In genomic region chr3:121489462-121490118, GRCm38 (mm10) we compare ENCODE assay signal across 10 mouse cellular contexts. TPM values are rescaled to one million over a fixed set of nuclear protein-coding genes. Genes with fewer than 3 reads are reported as not detected.
DNase-seq lines count a peak whose midpoint lies in the region; ATAC-seq and TF ChIP-seq lines count a peak whose summit lies in the region.
"Had no signal": no experiment of that assay in that cellular context is flagged by ENCODE, and none has a peak within 500 bp of the region (broad histone marks: within the 10 kb centered on the region; RNA-seq: fewer than 3 reads in every experiment).

No protein-coding gene starts in this region.

- intact Hi-C loops in heart, postnatal 14 days (cut with DNase I) = no loop called here

- no peak overlapping the region for H3K4me2 ChIP-seq in heart, postnatal 0 days (ENCODE audit: low read depth, low read length)
- no peak overlapping the region; the same call in 1 of the 2 replicates for H3K4me2 ChIP-seq in forebrain, embryonic 12.5 days
- H3K4me2 ChIP-seq in midbrain, embryonic 16.5 days (ENCODE audit: low read length) = no peak overlapping the region; the same call in 1 of the 2 replicates

- no peak overlapping the region for H3K9ac ChIP-seq in heart, postnatal 0 days (replicated peaks; ENCODE audit: low read depth, low read length)
- 0 out of 2 replicates have a peak overlapping the region, but pooled peaks have one; percentile 4 for H3K9ac ChIP-seq in forebrain, embryonic 12.5 days
- H3K9ac ChIP-seq in midbrain, embryonic 16.5 days (ENCODE audit: low read depth, low read length) = no peak overlapping the region

- H3K27ac ChIP-seq in heart, postnatal 0 days (ENCODE audit: low read depth) = peak overlapping the region; percentile 21
- 0 out of 2 replicates have a peak overlapping the region, but pooled peaks have one; percentile 21 for H3K27ac ChIP-seq in forebrain, embryonic 12.5 days
- peak overlapping the region; percentile 34; the same call in 1 of the 2 replicates for H3K27ac ChIP-seq in midbrain, embryonic 16.5 days (ENCODE audit: low read length)

- DNase-seq in heart, postnatal 0 days (ENCODE audit: low spot score) = peak; percentile 32
- DNase-seq in heart, postnatal 14 days = no peak
- peak; percentile 29 to 39 for DNase-seq in layer of hippocampus, adult 8-10 months (ENCODE audit: low spot score in 2 of 2)
- DNase-seq in urinary bladder, adult 2 months (ENCODE audit: low spot score) = no peak
- no peak for DNase-seq in thymus, postnatal 0 days (ENCODE audit: low spot score)
- DNase-seq in yolk sac, embryonic 10.5 days (ENCODE audit: low spot score) = no peak

- WGBS in heart, postnatal 0 days = 56% methylated on average over 12 of the region's 12 CpGs
- 41% methylated on average over 12 of the region's 12 CpGs for WGBS in forebrain, embryonic 12.5 days
- 30% methylated on average over 12 of the region's 12 CpGs for WGBS in midbrain, embryonic 16.5 days

- H3K27me3 ChIP-seq in heart, postnatal 0 days (ENCODE audit: control insufficient read depth, insufficient read depth, low read length) = no peaks in the 10 kb centered on the region
- 0 out of 2 replicates have a peak, but pooled peaks cover 3% of the 10 kb centered on the region for H3K27me3 ChIP-seq in forebrain, embryonic 12.5 days
- H3K27me3 ChIP-seq in midbrain, embryonic 16.5 days (ENCODE audit: control insufficient read depth, insufficient read depth, low read depth, low read length) = no peaks in the 10 kb centered on the region

- no peak for TF ChIP-seq CTCF in heart, postnatal 0 days (IDR thresholded peaks at IDR 0.05; ENCODE audit: low read depth)

- no peaks in the 10 kb centered on the region for H3K36me3 ChIP-seq in heart, postnatal 0 days (replicated peaks; ENCODE audit: control insufficient read depth, insufficient read depth, low read length)
- no peaks in the 10 kb centered on the region for H3K36me3 ChIP-seq in forebrain, embryonic 12.5 days (replicated peaks)
- H3K36me3 ChIP-seq in midbrain, embryonic 16.5 days (ENCODE audit: control insufficient read depth, insufficient read depth, low read length) = no peaks in the 10 kb centered on the region
- H3K36me3 ChIP-seq: G1E had no signal

- TF ChIP-seq EP300 in heart, postnatal 0 days (IDR thresholded peaks at IDR 0.05; ENCODE audit: low read depth) = no peak

- H3K9me3 ChIP-seq in heart, postnatal 0 days (replicated peaks; ENCODE audit: control insufficient read depth, low read length) = no peaks in the 10 kb centered on the region
- H3K9me3 ChIP-seq in forebrain, embryonic 12.5 days = no peaks in the 10 kb centered on the region
- no peaks in the 10 kb centered on the region for H3K9me3 ChIP-seq in midbrain, embryonic 16.5 days (replicated peaks; ENCODE audit: control insufficient read depth, low read length, poor library complexity, severe bottlenecking)
- H3K9me3 ChIP-seq: G1E had no signal

- H3K4me3 ChIP-seq in heart, postnatal 0 days (ENCODE audit: low read depth, low read length) = no peak overlapping the region
- H3K4me3 ChIP-seq in forebrain, embryonic 12.5 days (replicated peaks) = no peak overlapping the region
- no peak overlapping the region for H3K4me3 ChIP-seq in midbrain, embryonic 16.5 days (ENCODE audit: low read depth, low read length)

- peaks cover 12% of the 10 kb centered on the region for H3K4me1 ChIP-seq in heart, postnatal 0 days (ENCODE audit: control insufficient read depth, insufficient read depth)
- H3K4me1 ChIP-seq in forebrain, embryonic 12.5 days = peaks cover 28% of the 10 kb centered on the region
- H3K4me1 ChIP-seq in midbrain, embryonic 16.5 days (ENCODE audit: control insufficient read depth, insufficient read depth, low read length) = peaks cover 9% of the 10 kb centered on the region

- ATAC-seq in heart, postnatal 0 days (ENCODE audit: insufficient read depth, low read depth) = no peak
- no peak for ATAC-seq in forebrain, embryonic 12.5 days (ENCODE audit: low FRiP score)
- ATAC-seq in midbrain, embryonic 16.5 days = peak; percentile 54; the same call in 1 of the 2 replicates

RNA-seq across cellular contexts. Expression of gene Slc44a3, which starts 42.6 kb away (rescaled TPM):
- total RNA-seq in heart, postnatal 0 days (2014; rRNA removed; ENCODE audit: low replicate concordance) = 1.5 and 6.0 TPM in 2 replicates
- 0.79 and 1.3 TPM in 2 replicates for polyA plus RNA-seq in heart, postnatal 0 days (2015; fragmentation: Nextera tagmentation; extraction: Ambion mirVana)
- total RNA-seq in heart, postnatal 14 days (2021) = under 1 TPM; 0.10 to 0.24 TPM
- polyA plus RNA-seq in forebrain, embryonic 12.5 days (2016; fragmentation: Nextera tagmentation; extraction: Ambion mirVana) = 0.53 and 0.97 TPM in 2 replicates
- under 1 TPM in 2 of 4 experiments, not detected in 2; 0.27 to 0.72 TPM for total RNA-seq in layer of hippocampus, adult 8-10 months (2022)
- 1.3 and 1.4 TPM in 2 replicates for polyA plus RNA-seq in midbrain, embryonic 16.5 days (2015; fragmentation: Nextera tagmentation; extraction: Ambion mirVana)
- polyA plus RNA-seq in urinary bladder, adult 2 months (2012; rRNA removed) = 15.7 and 18.8 TPM in 2 replicates
- 0.68 and 1.2 TPM in 2 replicates for polyA plus RNA-seq in thymus, postnatal 0 days (2015; fragmentation: Nextera tagmentation; extraction: Ambion mirVana)
- total RNA-seq: layer of hippocampus, postnatal 14 days had no signal
- polyA plus RNA-seq: G1E had no signal

Comparison
In these comparisons a context has a peak if more than half of its experiments do, and no peak if none do; other contexts are left out.
1. DNase-seq: peak in heart, postnatal 0 days (single experiment) and layer of hippocampus, adult 8-10 months (2 of 2); none in heart, postnatal 14 days (0 of 2), urinary bladder, adult 2 months (single experiment), thymus, postnatal 0 days (single experiment) and yolk sac, embryonic 10.5 days (single experiment).
2. Peak in every context shown above with its lines, with median percentiles within 50 percentile points of each other: H3K27ac ChIP-seq.